Mouse (Mus musculus): ENCODE data around the gene Ankrd44. TPM values are rescaled to one million over a fixed set of nuclear protein-coding genes. Genes with fewer than 3 reads are reported as not detected.

Ankrd44 gene
- polyA plus RNA-seq, 1 experiment = 17.8 TPM

DNA sequence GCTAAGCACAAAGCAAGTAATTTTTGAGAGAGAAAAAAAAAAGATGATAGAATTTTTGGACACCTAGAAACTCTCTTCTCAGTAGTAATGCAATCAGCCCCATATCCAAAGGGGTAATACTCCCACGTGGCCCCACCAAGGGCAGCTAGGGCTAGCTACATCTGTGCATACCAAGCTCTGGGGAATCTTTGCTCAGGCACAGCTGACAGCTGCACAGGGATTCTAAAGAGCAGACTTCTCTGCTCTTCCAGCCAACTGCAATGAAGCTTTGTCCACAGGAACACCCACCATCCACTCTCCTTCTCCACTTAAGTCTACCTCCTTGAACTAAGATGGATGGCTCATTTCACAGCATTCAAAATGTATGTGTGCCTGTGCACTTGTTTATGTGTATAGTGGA is 246.6 kb downstream of the Ankrd44 start:
- WGBS = 79% methylated on average over 1 of the region's 1 CpGs
- DNase-seq = no peak
- H3K36me3 ChIP-seq (ENCODE audit: control insufficient read depth, insufficient read depth, low read length) = no peaks in the 10 kb centered on the region
- H3K27me3 ChIP-seq (replicated peaks; ENCODE audit: control insufficient read depth, insufficient read depth, low read length) = no peaks in the 10 kb centered on the region
- no peak overlapping the region for H3K27ac ChIP-seq (ENCODE audit: insufficient read depth, low read depth, low read length)
- TF ChIP-seq CTCF (conservative IDR thresholded peaks at IDR 0.05; ENCODE audit: insufficient read depth, insufficient read length, low read depth, low read length) = no peak
- no peak for TF ChIP-seq POLR2A (IDR thresholded peaks at IDR 0.05; ENCODE audit: low read depth, low read length)
- peaks cover 5% of the 10 kb centered on the region; the same call in 1 of the 2 replicates for H3K4me1 ChIP-seq (ENCODE audit: control insufficient read depth, insufficient read depth, low read length)
- H3K4me3 ChIP-seq (ENCODE audit: insufficient read depth, low read depth, low read length) = no peak overlapping the region

DNA sequence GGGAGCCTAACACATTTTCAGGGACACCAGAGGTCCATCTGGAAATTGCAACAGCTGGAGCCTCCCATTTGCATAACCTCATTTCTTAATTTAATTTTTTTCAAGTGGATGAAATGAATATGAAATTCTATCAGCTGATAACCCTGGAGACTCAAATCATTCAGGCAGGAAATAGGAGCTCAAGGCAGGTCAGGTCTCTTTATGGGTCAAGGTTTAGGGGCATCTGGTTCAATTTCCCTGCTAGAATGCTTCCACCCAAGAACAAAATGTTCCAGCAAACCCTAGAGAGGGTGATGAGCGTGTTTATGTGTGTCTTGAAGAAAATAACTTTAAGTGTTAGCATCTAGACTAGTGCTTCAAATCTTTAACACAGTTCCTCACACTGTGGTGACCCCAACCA is 248.2 kb downstream of the Ankrd44 start:
- Histone ChIP-seq H3K4me3 (ENCODE audit: insufficient read depth, low read depth, low read length) (no peak overlapping the region), H3K4me1 (ENCODE audit: control insufficient read depth, insufficient read depth, low read length) (peaks cover 5% of the 10 kb centered on the region; the same call in 1 of the 2 replicates), H3K36me3 (ENCODE audit: control insufficient read depth, insufficient read depth, low read length) (no peaks in the 10 kb centered on the region), H3K27me3 (replicated peaks; ENCODE audit: control insufficient read depth, insufficient read depth, low read length) (no peaks in the 10 kb centered on the region), H3K27ac (ENCODE audit: insufficient read depth, low read depth, low read length) (no peak overlapping the region)
- TF ChIP-seq POLR2A (IDR thresholded peaks at IDR 0.05; ENCODE audit: low read depth, low read length) (no peak), CTCF (conservative IDR thresholded peaks at IDR 0.05; ENCODE audit: insufficient read depth, insufficient read length, low read depth, low read length) (no peak)
- WGBS = 57% methylated on average over 1 of the region's 1 CpGs
- DNase-seq = peak; percentile 61

DNA sequence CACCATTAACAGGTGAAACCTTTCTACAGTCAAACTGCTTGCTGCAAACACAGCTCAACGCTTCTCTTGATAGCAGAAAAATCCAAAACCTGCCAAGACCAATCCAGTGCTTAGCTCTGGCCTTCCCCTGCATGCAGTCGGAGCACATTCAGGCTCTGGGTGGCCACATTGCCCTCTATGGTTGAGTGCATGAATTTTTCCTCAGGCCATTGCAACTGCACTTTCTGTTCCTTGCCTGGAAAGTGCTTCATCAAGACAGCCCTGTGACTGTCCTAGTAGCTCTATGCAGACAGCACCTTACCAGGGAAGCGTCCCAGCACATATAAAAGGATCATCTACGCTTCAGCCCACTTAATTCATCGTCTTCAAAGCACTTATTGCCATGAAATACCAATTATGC is 250.7 kb downstream of the Ankrd44 start:
- TF ChIP-seq CTCF (conservative IDR thresholded peaks at IDR 0.05; ENCODE audit: insufficient read depth, insufficient read length, low read depth, low read length) = no peak
- no peak for TF ChIP-seq POLR2A (IDR thresholded peaks at IDR 0.05; ENCODE audit: low read depth, low read length)
- 65% methylated on average over 5 of the region's 5 CpGs for WGBS
- H3K27me3 ChIP-seq (replicated peaks; ENCODE audit: control insufficient read depth, insufficient read depth, low read length) = no peaks in the 10 kb centered on the region
- 0 out of 2 replicates have a peak overlapping the region, but pooled peaks have one; percentile 5 for H3K27ac ChIP-seq (ENCODE audit: insufficient read depth, low read depth, low read length)
- H3K36me3 ChIP-seq (ENCODE audit: control insufficient read depth, insufficient read depth, low read length) = no peaks in the 10 kb centered on the region
- peaks cover 5% of the 10 kb centered on the region; the same call in 1 of the 2 replicates for H3K4me1 ChIP-seq (ENCODE audit: control insufficient read depth, insufficient read depth, low read length)
- H3K4me3 ChIP-seq (ENCODE audit: insufficient read depth, low read depth, low read length) = no peak overlapping the region
- DNase-seq = peak; percentile 68

DNA sequence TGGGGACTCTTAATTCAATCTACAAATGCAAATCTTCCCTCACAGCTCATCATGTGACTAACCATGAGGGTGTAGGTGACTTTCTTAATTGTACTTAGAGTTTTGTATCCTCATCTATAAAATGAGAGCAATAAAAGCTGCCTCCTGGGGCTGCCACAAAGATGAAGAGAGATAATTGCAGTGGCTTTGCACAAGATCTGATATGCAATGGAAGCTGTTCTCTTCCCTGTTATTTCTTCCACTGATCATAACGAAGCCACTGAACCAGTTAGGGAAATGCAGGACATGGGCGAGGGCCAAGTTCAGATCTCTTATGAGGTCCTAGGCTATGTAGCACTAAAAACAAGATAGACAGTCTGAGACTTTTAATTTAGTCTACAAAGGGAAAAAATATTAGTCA is 258.2 kb downstream of the Ankrd44 start:
- no peak for DNase-seq

DNA sequence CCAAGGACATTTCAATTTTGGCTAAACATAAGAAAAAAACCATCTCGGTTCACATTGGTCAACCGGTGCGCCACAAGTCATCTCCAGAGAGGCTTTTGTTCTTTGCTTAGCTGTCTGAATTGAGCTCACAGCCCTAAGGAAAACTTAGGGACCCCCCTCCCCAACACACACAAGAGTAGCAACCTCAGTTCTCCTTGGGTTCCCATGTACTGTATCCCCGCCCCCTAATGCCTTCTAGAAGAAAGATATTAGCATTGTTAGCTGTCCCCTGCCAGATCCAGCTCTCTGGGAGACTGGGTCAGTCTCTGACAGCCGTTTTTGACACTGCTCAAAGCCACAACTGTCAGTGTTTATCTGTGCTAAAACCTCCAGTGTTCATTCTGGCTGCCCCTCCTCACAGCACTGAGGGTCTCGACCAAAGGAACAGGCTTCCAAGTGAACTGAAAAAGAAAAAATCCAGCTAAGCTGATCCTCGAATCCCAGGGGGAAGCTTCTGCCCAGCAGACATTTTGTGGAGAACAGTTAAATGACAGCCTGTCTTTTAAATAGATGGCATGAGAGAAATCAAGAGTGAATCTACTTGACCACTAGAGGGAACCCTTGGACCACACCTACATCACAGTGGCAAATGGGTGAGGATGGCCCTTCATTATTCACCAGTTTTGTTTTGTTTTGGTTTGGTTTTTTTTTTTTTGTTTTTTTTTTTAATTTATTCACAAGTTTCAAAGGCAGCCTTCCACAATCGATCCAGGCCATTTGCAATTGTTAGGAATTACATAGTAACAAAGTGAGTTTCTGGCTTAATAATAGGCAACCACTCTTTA is 260.4 kb downstream of the Ankrd44 start:
- DNase-seq = peak; percentile 78
- H3K4me3 ChIP-seq (ENCODE audit: insufficient read depth, low read depth, low read length) = no peak overlapping the region
- H3K27me3 ChIP-seq (replicated peaks; ENCODE audit: control insufficient read depth, insufficient read depth, low read length) = no peaks in the 10 kb centered on the region
- WGBS = 63% methylated on average over 8 of the region's 8 CpGs
- H3K27ac ChIP-seq (ENCODE audit: insufficient read depth, low read depth, low read length) = no peak overlapping the region
- no peak for TF ChIP-seq POLR2A (IDR thresholded peaks at IDR 0.05; ENCODE audit: low read depth, low read length)
- peak; percentile 47 for TF ChIP-seq CTCF (conservative IDR thresholded peaks at IDR 0.05; ENCODE audit: insufficient read depth, insufficient read length, low read depth, low read length)
- peaks cover 3% of the 10 kb centered on the region; the same call in 1 of the 2 replicates for H3K4me1 ChIP-seq (ENCODE audit: control insufficient read depth, insufficient read depth, low read length)
- H3K36me3 ChIP-seq (ENCODE audit: control insufficient read depth, insufficient read depth, low read length) = no peaks in the 10 kb centered on the region; the same call in 1 of the 2 replicates

More for the DNA sequence above, 258.2 kb downstream of the Ankrd44 start:
- Histone ChIP-seq H3K36me3 (ENCODE audit: control insufficient read depth, insufficient read depth, low read length) (no peaks in the 10 kb centered on the region), H3K27ac (ENCODE audit: insufficient read depth, low read depth, low read length) (no peak overlapping the region), H3K4me3 (ENCODE audit: insufficient read depth, low read depth, low read length) (no peak overlapping the region), H3K27me3 (replicated peaks; ENCODE audit: control insufficient read depth, insufficient read depth, low read length) (no peaks in the 10 kb centered on the region), H3K4me1 (ENCODE audit: control insufficient read depth, insufficient read depth, low read length) (0 out of 2 replicates have a peak, but pooled peaks cover 3% of the 10 kb centered on the region)
- TF ChIP-seq CTCF (conservative IDR thresholded peaks at IDR 0.05; ENCODE audit: insufficient read depth, insufficient read length, low read depth, low read length) (no peak), POLR2A (IDR thresholded peaks at IDR 0.05; ENCODE audit: low read depth, low read length) (no peak)
- 60% methylated on average over 2 of the region's 2 CpGs for WGBS

DNA sequence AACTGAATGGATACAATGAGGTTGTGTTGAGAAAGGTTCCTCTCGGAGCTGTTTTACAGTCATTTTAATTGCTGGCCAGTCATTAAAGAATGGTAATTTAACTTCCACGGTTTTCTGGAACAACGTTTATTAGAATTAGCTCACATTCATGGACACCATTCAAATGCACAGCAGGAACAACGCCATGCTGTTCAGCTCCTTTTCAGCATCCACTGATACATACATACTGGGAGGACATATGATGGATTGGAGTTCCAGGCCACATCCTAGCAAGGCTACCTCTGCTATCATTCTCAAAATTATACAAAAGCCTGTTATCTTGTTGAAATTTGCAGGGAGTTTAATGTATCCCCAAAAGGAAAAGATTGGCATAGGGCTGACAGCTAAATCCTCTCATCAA is 261.1 kb downstream of the Ankrd44 start:
- Histone ChIP-seq H3K27ac (ENCODE audit: insufficient read depth, low read depth, low read length) (no peak overlapping the region), H3K27me3 (replicated peaks; ENCODE audit: control insufficient read depth, insufficient read depth, low read length) (no peaks in the 10 kb centered on the region), H3K4me1 (ENCODE audit: control insufficient read depth, insufficient read depth, low read length) (peaks cover 3% of the 10 kb centered on the region; the same call in 1 of the 2 replicates), H3K4me3 (ENCODE audit: insufficient read depth, low read depth, low read length) (no peak overlapping the region), H3K36me3 (ENCODE audit: control insufficient read depth, insufficient read depth, low read length) (no peaks in the 10 kb centered on the region; the same call in 1 of the 2 replicates)
- WGBS = 78% methylated on average over 4 of the region's 4 CpGs
- no peak for TF ChIP-seq CTCF (conservative IDR thresholded peaks at IDR 0.05; ENCODE audit: insufficient read depth, insufficient read length, low read depth, low read length)
- TF ChIP-seq POLR2A (IDR thresholded peaks at IDR 0.05; ENCODE audit: low read depth, low read length) = no peak
- DNase-seq = no peak

DNA sequence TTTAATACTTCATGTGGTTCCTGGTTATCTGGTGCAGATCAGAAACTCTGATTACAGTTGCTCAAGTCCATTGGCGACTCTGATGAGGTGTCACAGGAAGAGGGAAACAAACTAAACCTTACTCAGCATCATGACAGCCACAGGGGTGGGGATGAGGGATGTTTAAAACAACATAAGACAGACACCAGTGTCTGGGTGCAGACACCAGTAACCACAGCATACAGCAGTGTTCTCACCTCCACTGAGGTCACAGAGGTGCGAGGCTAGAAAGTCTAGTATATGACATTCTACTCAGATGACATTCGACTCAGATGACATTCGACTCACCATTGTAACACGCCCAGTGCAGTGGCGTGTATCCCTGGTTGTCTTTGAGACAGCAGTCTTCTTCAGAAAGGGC is 265.5 kb downstream of the Ankrd44 start:
- WGBS = 71% methylated on average over 6 of the region's 6 CpGs
- Histone ChIP-seq H3K4me1 (ENCODE audit: control insufficient read depth, insufficient read depth, low read length) (no peaks in the 10 kb centered on the region; the same call in 1 of the 2 replicates), H3K36me3 (ENCODE audit: control insufficient read depth, insufficient read depth, low read length) (peaks cover 1% of the 10 kb centered on the region; the same call in 1 of the 2 replicates), H3K27me3 (replicated peaks; ENCODE audit: control insufficient read depth, insufficient read depth, low read length) (no peaks in the 10 kb centered on the region), H3K27ac (ENCODE audit: insufficient read depth, low read depth, low read length) (no peak overlapping the region), H3K4me3 (ENCODE audit: insufficient read depth, low read depth, low read length) (no peak overlapping the region)
- TF ChIP-seq POLR2A (IDR thresholded peaks at IDR 0.05; ENCODE audit: low read depth, low read length) = no peak
- no peak for DNase-seq
